Mouse (Mus musculus): Measurements from ENCODE around the gene Olfr1367. TPM values are rescaled to one million over a fixed set of nuclear protein-coding genes. Genes with fewer than 3 reads are reported as not detected.

Gene Olfr1367
- polyA plus RNA-seq, 1 experiment: not detected

DNA sequence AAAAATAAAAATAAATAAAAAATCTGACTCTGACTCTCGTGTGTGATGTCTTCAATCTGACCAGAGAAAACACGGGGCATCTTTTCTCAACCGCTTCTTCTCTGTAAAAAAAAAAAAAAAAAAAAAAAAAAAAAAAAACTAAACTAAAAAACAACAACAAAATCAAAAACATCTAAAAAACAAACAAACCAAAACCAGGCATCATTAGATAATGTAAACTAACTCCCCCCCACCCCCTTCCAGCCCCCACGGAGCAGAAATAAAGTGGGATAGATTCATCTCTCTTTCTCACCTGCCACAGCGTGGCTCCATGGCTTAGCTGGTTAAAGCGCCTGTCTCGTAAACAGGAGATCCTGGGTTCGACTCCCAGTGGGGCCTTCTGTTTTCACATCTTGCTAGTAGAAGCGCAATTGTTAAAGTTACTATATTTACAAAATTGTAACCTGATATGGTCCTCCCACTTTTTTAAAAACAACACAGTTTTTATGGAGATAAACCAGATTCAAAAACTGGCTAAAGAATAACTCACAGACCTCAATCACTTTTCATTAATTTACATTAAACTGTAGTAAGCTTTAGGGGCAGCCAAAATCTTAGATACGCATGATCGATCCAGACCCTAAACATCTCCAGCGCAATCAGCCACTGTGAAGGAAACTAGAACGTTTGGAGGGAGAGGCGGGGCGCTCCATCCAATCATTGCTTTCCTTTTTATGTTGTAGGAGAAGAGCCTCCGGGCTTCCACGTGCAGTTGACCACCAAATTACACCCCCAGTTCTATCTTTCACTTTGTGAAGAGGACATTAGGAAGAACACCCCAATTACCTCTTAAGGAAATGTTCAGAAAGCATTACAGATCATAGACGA lies 24.0 kb upstream of the Olfr1367 start:
- TF ChIP-seq FLI1 (IDR thresholded peaks at IDR 0.05; ENCODE audit: low read length): no peak
- no peak for TF ChIP-seq GATA1 (IDR thresholded peaks at IDR 0.05; ENCODE audit: borderline replicate concordance, low read length)
- H3K36me3 ChIP-seq (replicated peaks; ENCODE audit: low read length): no peaks in the 10 kb centered on the region
- peaks cover 73% of the 10 kb centered on the region for H3K27me3 ChIP-seq (replicated peaks)
- H3K4me3 ChIP-seq (replicated peaks): no peak overlapping the region
- peaks cover 3% of the 10 kb centered on the region; the same call in 1 of the 2 replicates for H3K9me3 ChIP-seq
- H3K4me1 ChIP-seq: peaks cover 35% of the 10 kb centered on the region

DNA sequence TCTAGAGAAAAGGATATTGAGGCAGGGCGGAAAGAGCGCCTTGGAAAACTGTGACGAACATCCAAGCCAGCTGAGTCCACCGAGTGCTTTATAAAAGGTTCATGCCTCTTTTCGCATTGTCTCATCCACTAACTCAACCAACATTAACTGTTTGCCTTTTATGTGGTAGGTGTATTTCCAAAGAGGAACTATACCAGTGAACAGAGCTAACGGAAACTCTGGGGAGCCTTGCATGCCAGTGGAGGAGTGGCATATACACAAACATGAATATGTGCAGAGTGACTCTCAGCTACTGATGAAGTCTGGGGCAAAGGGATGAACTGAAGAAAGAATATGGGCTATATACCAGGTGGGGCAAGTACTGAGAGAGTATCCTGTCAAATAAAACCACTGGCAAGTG lies 23.3 kb upstream of the Olfr1367 start:
- H3K4me3 ChIP-seq (replicated peaks): no peak overlapping the region
- peaks cover 35% of the 10 kb centered on the region for H3K4me1 ChIP-seq
- no peak for TF ChIP-seq GATA1 (IDR thresholded peaks at IDR 0.05; ENCODE audit: borderline replicate concordance, low read length)
- TF ChIP-seq FLI1 (IDR thresholded peaks at IDR 0.05; ENCODE audit: low read length): no peak
- H3K27me3 ChIP-seq (replicated peaks): peaks cover 77% of the 10 kb centered on the region
- peaks cover 8% of the 10 kb centered on the region for H3K9me3 ChIP-seq
- H3K36me3 ChIP-seq (replicated peaks; ENCODE audit: low read length): no peaks in the 10 kb centered on the region

DNA sequence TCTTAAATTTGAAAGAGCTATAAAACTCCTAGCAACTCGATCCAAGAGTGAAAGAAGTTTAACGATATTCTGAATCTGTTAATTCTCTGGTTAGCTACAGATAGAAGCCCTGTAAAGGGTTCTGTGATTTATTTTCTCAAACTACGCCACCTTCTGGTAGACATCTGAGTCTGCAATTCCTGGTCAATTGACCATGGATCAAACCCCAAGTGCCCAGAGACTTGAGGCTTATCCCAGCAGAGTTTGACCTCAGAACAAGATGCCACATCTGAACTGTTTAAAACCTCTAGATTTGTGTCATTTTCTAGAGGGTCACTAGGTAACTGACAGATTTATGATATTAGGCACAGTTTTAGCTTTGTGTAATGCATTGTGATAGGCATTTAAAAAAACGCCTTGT lies 20.5 kb upstream of the Olfr1367 start:
- Histone ChIP-seq H3K27me3 (replicated peaks) (peaks cover 67% of the 10 kb centered on the region), H3K4me1 (peaks cover 21% of the 10 kb centered on the region), H3K9me3 (peaks cover 11% of the 10 kb centered on the region), H3K4me3 (replicated peaks) (no peak overlapping the region), H3K36me3 (replicated peaks; ENCODE audit: low read length) (no peaks in the 10 kb centered on the region)
- no peak for TF ChIP-seq FLI1 (IDR thresholded peaks at IDR 0.05; ENCODE audit: low read length)
- no peak for TF ChIP-seq GATA1 (IDR thresholded peaks at IDR 0.05; ENCODE audit: borderline replicate concordance, low read length)

DNA sequence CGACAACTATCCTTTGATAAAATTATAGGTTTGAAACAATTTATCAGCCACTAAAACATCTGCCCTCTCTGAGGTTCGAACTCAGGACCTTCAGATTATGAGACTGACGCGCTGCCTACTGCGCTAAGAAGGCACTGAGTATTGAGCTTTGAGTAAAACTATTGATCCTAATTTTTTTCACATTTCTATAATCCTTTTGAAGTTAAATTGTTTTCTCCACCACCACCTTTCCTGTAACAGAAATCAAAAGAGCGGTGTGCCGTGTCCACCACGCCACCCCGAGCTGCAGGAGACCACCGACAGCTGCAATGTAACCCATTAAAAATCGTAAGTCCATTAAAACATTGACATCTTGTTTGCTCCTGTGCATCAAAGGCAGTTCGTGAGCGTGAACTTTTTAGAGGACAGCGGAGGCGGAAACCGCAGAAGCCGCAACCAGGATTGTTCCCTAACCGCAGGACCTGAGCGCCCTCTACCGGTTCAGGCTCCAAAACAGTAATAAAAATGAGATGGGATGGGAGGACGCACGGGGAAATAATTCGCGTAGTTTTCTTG lies 20.0 kb upstream of the Olfr1367 start:
- Histone ChIP-seq H3K9me3 (peaks cover 11% of the 10 kb centered on the region), H3K27me3 (replicated peaks) (peaks cover 63% of the 10 kb centered on the region), H3K4me1 (peaks cover 20% of the 10 kb centered on the region), H3K36me3 (replicated peaks; ENCODE audit: low read length) (no peaks in the 10 kb centered on the region), H3K4me3 (replicated peaks) (peak overlapping the region; percentile 86)
- TF ChIP-seq FLI1 (IDR thresholded peaks at IDR 0.05; ENCODE audit: low read length) (no peak), GATA1 (IDR thresholded peaks at IDR 0.05; ENCODE audit: borderline replicate concordance, low read length) (no peak)

DNA sequence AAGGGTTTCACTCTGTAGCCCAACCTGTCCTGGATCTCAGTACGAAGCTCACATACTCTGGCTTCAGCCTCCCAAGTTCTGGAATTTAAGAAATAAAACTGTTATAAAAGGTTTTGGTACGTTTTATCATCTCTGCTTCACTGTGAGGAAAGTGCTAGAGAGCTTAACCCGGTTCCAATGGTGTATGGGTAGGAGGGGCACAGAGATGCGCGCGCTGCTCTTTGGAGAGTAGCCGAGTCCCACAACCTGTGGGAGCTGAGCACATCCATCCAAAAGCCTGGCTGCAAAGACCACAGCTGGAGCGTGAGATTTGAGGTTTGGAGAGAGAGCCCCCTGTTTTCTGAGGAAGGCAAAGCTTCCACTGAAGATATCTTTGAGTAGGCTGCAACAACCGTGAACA lies 19.3 kb upstream of the Olfr1367 start:
- peaks cover 11% of the 10 kb centered on the region for H3K9me3 ChIP-seq
- H3K4me1 ChIP-seq: peaks cover 14% of the 10 kb centered on the region
- no peak overlapping the region for H3K4me3 ChIP-seq (replicated peaks)
- H3K27me3 ChIP-seq (replicated peaks): peaks cover 57% of the 10 kb centered on the region
- H3K36me3 ChIP-seq (replicated peaks; ENCODE audit: low read length): no peaks in the 10 kb centered on the region
- TF ChIP-seq FLI1 (IDR thresholded peaks at IDR 0.05; ENCODE audit: low read length) (no peak), GATA1 (IDR thresholded peaks at IDR 0.05; ENCODE audit: borderline replicate concordance, low read length) (no peak)

DNA sequence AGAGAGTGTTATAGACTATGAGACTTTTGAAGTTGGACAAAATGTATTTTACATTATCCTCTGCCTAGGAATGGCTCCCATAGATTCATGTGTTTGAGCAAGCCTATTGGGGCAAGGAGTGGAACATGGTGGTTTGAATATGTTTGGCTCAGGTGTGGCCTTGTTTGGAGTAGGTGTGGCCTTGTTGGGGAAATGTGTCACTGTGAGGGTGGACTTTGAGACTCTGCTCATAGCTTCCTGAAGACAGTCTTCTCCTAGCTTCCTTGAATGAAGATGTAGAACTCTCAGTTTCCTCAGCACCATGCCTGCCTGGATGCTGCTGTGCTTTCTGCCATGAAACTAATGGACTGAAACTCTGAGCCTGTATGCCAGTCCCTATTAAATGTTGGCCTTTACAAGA lies 3.9 kb downstream of the Olfr1367 start:
- Histone ChIP-seq H3K4me3 (replicated peaks) (no peak overlapping the region), H3K36me3 (replicated peaks; ENCODE audit: low read length) (no peaks in the 10 kb centered on the region), H3K9me3 (no peaks in the 10 kb centered on the region), H3K27me3 (replicated peaks) (peaks cover 18% of the 10 kb centered on the region), H3K4me1 (peaks cover 5% of the 10 kb centered on the region; the same call in 1 of the 2 replicates)
- TF ChIP-seq GATA1 (IDR thresholded peaks at IDR 0.05; ENCODE audit: borderline replicate concordance, low read length) (no peak), FLI1 (IDR thresholded peaks at IDR 0.05; ENCODE audit: low read length) (no peak)

DNA sequence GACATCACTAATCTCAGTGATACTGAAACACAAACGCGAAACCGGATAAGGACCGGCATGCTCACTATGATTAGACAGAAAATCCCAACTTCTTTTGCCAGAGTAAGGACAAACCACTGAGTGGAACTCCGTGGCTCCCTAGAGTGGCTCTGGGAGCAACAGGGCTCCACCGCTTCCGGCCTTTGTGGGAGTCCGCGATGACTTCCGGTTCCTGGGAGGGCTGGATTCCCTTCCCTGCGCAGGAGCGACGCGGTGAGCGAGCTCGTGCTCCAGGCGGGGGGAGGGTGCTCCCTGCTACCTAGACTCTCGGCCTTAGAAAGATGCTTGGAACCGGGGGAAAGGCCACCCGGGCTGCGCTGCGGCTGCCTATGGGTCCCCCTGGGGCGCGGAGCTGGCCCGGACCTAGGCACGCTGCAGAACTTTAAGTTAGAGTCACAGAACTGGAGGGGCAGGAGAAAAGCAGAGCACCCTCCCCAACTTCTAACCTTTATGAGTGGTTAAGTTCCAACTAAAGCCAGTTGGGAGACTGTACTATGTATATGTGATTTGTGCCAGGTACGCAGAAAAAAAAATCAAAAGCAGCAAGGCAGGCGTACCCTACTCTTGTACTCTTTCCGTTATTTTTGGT lies 16.0 kb downstream of the Olfr1367 start, which contains the start of gene Zscan12:
Gene Zscan12, plus strand, starts transcription at position 200 of the 628 bp plus-strand sequence.
- no peak for TF ChIP-seq GATA1 (IDR thresholded peaks at IDR 0.05; ENCODE audit: borderline replicate concordance, low read length)
- TF ChIP-seq FLI1 (IDR thresholded peaks at IDR 0.05; ENCODE audit: low read length): peak; percentile 91; the same call in 1 of the 2 replicates
- Histone ChIP-seq H3K9me3 (peaks cover 10% of the 10 kb centered on the region), H3K27me3 (replicated peaks) (peaks cover 5% of the 10 kb centered on the region), H3K4me1 (peaks cover 25% of the 10 kb centered on the region), H3K4me3 (replicated peaks) (peak within 1 kb of the TSS; percentile 95), H3K36me3 (replicated peaks; ENCODE audit: low read length) (peaks cover 25% of the 10 kb centered on the region)

DNA sequence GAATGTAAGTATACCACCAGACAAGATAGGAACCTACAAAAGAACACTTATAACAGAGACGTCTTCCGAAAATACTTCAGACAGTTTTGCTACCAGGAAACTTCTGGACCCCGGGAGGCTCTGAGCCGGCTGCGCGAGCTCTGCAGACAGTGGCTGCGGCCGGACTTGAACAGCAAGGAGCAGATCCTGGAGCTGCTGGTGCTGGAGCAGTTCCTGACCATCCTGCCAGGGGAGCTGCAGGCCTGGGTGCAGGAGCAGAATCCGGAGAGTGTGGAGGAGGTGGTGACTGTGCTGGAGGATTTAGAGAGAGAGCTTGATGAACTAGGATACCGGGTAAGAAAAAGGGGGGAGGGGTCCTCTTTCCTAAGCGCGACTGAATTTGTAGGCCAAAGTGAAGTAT lies 17.0 kb downstream of the Olfr1367 start:
- no peaks in the 10 kb centered on the region for H3K27me3 ChIP-seq (replicated peaks)
- H3K4me1 ChIP-seq: peaks cover 25% of the 10 kb centered on the region
- peaks cover 7% of the 10 kb centered on the region for H3K9me3 ChIP-seq
- peaks cover 34% of the 10 kb centered on the region for H3K36me3 ChIP-seq (replicated peaks; ENCODE audit: low read length)
- TF ChIP-seq GATA1 (IDR thresholded peaks at IDR 0.05; ENCODE audit: borderline replicate concordance, low read length): no peak
- TF ChIP-seq FLI1 (IDR thresholded peaks at IDR 0.05; ENCODE audit: low read length): no peak
- peak overlapping the region; percentile 50 for H3K4me3 ChIP-seq (replicated peaks)

DNA sequence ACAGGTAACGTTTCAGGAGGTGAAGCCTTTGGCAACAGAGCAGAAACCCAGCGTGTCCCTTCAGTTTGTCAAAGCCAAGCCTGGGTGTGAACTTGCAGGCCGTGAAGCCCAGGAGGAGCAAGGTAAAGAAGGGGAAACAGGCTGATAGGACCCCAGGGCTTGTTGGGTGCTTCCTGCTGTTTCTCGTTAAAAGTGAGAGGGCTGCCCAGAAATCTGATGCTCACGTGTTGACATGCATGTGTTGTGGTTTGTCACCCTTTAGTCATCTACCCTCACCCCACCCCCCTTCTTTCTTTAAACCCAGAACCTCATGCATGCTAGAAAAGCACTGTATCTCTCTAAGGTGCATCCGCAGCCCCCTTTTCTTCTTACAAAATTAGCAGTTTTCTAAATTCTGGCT lies 19.9 kb downstream of the Olfr1367 start:
- no peak overlapping the region for H3K4me3 ChIP-seq (replicated peaks)
- H3K36me3 ChIP-seq (replicated peaks; ENCODE audit: low read length): peaks cover 58% of the 10 kb centered on the region
- H3K27me3 ChIP-seq (replicated peaks): no peaks in the 10 kb centered on the region
- peaks cover 31% of the 10 kb centered on the region for H3K4me1 ChIP-seq
- no peaks in the 10 kb centered on the region for H3K9me3 ChIP-seq
- TF ChIP-seq FLI1 (IDR thresholded peaks at IDR 0.05; ENCODE audit: low read length) (no peak), GATA1 (IDR thresholded peaks at IDR 0.05; ENCODE audit: borderline replicate concordance, low read length) (no peak)
